Mouse (Mus musculus) kidney, adult 9 months (tissue): ENCODE results near the gene Nos3.

Experiments used
- DNase-seq: peaks from one replicate; pipeline ENCODE4 v3.0.0; 2022

The Nos3 gene

DNA sequence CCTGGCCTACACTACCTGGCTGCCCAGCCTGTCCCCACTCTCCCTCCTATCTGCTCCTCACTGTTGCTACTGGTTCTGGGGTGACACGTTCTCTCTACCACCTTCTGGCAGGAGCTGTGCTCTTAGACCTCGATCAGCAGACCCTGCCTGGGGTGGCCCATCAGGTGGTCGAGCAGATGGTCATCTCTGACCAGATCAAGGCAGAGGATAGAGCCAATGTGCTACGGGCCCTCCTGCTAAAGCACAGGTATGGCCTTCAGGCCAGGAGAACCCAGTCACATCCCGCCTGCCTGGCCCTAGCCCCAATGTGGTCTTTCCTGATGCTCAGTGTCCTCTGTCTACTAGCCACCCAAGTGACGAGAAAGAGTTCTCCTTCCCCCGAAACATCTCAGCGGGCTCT lies 69.4 kb downstream of the Nos3 start:
- DNase-seq, result no peak
